Mouse (Mus musculus) cerebellum, postnatal 10 days (tissue): Measurements from ENCODE around the gene Pde11a.
A peak's percentile ranks its signal among the peaks of the same experiment; 100 is the strongest.

Experiments used
- DNase-seq, 2 experiments: peaks; one replicate each; pipeline ENCODE4 v3.0.0; 2021; ENCODE audit warnings: mixed read lengths in 2 of 2

Pde11a gene

DNA sequence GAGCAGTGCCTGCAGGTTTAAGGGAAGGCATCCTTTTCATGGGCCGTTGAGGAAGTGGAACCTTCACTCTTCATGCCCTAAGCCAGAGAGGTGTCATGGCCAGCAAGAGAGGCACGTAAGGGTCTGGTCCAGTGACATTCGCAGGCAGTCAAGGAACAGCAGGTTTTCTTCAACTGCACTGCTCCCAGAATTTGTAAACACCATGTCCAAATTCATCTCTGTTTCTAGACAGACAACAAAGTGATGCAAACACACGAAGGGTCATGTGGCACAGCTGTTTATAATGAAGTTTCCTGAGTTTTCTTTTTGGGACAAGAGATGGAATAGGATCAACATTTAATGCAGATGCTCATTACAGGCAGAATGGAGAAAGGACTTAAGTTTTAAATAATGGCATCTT lies 249.7 kb downstream of the Pde11a start:
- DNase-seq, result no peak

DNA sequence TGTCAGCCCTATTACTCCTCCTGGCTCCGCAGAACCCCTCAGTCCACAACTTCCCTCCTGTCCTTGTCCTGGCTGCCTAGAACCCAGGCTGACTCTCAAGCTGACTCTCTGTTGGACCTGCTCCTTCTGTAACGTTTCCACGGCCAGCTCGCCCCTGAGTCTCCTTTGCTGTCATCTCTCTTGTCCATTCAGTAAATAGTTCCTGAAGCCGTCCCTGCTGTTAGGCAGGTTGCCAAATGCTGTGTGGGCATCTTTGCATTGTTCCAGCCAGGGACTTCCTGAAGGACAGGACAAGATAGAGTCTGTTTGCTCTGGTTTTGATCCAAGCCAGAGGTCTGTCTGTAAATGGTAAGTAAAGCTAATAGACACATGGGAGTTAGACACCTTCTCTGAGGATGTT lies 250.2 kb downstream of the Pde11a start:
- DNase-seq, result peak; percentile 45 to 58

DNA sequence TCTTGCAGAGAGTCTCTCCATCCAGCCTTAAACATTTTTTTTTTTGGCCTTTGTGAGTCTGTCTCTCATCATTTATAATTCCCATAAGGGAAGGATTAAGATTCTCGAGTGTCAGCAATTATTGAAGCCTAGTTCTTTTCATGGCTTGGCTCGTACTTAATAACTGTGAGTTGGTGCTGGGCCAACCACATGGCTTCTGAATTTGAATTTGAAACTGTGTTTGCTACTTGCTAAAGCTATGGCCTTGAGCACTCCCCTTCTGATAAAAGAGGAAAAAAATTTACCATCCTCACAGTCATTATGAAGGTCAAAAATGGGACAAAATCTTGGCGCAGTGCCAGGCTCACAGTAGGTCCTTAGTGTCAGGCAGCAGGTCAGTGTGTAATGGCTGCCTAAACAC lies 251.4 kb downstream of the Pde11a start:
- DNase-seq, result peak; percentile 76 to 78

DNA sequence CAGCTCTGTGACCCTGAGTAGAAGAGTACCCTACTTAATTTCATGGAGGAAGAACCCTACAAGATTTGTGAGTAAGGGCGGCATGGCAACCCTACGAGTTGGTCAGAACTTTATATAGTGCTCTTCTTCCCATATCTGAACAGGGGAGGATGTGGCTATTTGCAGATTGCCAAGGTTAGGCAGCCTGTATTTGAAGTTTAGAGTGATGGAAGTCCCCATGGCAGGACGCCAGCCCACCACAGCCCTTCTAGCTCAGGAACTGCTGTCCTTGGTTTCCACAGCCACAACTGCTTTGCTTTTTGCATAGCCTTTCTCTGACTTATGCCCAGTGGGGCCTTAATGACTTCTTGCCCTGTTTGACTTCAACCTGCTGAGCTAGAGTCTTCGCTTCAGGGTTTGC lies 253.6 kb downstream of the Pde11a start:
- DNase-seq, result no peak

DNA sequence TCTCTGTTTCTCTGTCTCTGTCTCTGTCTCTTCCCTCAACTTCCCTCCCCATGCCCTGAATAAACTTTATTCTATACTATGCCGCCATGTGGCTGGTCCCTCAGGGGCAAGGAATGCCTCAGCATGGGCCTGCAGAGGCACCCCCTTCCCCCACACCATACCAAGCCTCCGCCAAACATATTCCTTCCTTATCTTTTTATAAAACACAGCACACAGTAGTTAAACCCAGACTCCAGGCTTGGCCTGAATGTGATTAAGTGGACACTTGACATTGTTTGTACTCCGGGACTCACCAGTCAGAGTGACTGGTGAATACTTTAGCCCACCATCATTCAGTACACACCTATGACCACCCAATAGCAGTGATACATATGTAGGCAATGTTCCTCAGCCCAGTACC lies 254.7 kb downstream of the Pde11a start:
- DNase-seq, result no peak

DNA sequence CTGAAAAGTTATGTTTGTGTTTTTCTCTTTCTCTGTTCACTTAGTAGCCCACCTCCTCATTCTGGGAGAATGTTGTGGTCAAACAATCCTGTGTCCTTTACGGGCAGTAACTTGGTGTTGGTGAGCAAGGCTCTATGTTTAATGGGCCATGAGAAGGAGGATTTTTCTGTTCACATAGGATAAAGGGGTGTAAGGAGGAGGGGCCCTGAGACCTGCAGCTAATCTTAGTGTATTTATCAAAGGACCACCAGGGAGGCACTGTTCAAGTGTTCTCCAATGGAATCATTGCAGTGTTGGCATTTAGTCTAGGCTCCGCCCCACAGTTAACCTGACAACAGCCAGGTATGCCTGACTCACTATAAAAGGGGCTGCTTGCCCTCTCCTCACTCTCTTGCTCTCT lies 255.2 kb downstream of the Pde11a start:
- no peak for DNase-seq

DNA sequence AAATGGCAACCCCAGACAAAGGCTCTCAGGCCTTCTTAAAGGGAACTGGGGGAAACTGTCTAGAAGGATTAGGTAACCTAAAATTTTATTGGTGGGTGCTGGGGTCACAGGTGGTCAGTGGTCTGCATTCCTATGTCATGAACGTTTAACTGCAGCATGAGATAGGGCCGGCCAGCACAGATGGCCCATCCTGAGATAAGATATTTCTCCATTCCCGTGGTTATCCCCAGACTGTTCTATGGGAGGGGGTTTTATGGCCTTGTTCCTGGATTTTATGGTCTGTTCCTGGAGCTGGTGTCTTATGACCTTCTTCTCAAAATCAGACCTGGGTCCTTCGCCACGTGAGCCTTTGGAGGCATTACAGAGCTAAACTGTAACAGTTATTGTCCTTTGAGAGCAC lies 256.6 kb downstream of the Pde11a start:
- no peak for DNase-seq

DNA sequence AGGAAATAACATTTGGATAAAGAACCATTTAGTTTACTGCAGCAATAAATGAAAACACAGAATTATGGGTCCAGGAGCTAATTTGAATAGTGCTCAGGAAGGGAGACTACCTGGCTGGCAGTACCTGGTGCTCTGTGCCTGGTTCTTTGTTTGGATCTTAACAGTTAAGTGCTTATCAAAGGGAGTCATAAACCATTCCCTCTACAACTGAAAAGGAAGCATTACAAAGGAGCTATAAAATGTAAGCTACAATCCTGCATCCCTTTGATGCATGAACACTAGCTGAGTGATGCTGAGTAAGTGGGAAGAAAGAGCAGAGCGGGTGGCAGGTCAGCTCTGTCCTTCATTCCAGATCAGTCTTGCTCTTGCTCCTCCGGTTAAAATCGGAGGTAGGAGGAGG lies 258.0 kb downstream of the Pde11a start:
- DNase-seq, result no peak

DNA sequence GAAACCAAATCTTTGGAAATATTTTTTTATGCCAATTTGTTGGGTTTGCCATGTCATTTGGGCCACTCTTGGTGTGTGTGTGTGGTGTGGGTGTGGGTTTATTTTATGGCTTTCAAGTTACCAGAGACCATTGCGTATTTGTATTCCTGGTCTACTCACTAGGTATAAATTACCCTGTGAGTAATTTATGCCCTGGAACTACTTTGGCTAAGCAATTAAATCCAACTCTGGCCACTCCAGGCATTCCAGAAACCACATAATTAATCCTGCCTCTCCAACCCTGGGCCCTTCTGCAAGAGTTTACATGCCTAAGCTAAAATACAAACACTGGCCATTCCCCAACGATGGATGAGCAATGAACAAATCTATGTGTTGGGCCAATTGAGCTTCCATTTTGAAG lies 261.7 kb downstream of the Pde11a start:
- DNase-seq, result no peak

DNA sequence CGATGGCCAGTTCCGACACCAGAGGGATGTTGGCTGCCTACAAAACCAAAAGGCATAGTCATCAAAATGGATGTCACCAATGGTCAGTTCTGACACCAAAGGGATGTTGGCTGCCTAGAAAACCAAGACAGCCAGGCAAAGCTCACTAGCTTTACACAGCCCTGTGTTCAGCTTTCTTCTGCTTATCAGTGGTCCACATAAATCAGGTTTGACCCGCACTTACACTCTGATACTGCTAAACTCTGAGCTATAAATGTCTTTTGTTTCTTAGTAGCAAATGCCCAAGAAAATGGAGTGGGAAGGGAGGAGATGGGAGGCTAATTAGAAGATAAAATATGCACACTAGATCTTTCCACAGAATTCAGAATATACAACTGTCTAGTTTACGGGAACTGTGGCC lies 262.5 kb downstream of the Pde11a start:
- no peak for DNase-seq

DNA sequence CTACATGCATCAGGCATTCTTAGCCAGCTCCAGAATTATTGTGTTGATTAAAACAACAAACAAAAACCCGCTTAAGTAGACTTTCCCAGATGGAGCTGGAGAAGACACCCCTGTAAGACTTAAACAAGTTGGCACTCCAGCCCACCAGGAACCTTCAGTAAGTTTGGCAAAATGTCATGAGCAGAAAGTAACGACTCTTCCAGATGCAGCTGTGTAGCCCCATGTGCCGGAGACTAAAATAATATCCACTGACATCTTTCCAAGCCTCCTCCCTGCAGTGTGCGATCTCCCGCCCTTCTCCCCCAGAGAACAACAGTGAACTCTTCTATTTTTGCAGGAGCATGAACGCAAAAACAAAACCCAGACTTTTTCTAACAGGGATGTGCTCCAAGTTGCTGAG lies 265.5 kb downstream of the Pde11a start:
- DNase-seq, result no peak

DNA sequence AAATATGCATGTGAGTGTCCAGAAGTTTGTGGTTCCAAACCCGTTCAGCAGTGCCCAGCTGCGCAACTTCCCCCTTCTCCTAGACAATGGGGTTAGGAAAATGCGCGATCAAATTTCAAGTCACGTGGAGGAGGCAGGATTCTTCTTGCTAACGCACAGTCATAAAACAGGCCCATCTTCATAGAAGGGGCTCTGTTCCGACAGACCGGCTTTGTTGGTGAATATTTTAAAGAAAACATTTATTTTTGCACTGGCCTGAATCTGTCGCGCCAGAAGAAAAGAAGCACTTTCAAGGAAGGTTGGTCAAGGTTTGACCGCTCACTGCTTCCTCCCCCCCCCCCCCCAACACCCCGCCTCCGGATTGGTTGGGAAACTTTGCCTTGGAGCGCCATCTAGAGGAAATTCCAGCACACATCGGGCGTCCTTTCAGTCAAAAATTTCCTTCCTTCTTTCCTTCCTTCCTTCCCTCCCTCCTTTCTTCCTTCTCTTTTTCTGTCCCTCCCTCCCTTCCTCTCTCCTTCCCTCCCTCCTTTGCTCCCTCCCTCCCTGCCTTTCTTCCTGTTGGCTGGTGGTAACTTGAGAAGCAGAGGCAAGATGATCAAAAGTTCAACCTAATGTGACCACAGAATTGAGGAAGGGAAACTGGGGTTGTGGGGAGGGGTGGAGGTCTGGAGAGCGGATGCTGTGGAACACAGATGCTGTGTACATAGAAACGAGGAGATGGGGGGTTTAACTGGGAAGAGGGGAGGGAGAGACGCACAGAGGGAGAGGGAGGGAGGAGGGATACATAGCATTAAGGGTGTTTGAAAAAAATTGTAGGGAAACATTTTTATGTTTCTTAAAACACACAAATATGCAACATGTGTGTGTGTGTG lies 267.9 kb downstream of the Pde11a start:
- DNase-seq, result peak; percentile 86 to 91

DNA sequence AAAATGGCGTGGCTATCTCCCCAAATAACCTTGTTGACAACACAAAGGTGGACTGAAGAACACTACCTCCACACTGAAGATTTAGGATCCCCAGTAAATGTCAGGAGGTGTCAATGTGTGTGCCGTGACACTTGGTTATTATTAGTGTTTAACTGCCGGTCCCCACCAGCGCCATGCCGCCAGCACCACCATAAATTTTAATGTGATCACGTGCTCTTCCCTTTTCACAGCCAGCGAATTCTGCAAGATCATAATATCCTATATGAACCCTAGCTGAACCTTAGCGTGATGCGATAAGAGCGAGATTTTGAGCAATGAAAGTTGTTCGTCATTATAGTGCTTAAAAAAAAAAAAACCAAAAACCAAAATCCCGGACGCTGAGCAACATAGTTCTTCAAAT lies 269.3 kb downstream of the Pde11a start:
- no peak for DNase-seq

DNA sequence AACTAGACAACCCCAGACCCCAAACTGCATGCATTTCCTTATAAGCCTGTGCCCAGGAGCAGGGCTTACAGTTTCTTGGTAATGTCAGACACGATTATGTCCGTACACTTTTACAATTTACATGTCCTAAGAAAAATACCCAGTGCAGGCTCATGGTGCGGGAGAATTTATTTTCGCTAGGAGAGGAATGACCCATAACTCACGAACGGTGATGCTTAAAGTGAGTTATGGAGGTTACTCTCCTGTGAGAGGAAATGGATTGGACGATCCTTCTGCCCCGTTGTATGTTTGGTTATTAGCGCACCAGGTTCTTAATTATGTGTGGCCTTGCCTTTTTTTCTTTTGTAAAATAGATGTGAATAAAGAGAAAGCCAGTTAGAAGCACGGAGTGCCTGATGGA lies 270.4 kb downstream of the Pde11a start:
- DNase-seq, result no peak

DNA sequence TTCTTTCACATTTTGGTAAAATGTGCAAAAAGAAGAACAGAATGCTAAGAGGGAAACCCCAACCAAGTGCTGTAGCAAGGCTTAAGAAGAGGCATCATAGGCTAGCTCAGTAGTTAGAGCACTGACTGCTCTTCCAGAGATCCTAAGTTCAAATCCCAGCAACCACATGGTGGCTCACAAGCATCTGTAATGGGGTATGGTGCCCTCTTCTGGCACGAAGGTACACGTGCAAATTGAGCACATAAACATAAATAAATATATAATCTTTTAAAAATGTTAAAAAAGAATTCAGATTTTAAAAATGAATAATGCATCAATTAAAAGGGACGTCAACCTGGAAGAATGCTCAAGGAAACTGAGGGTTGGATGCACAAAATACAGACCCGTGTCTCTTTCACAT lies 271.4 kb downstream of the Pde11a start:
- peak; percentile 58 to 60 for DNase-seq

DNA sequence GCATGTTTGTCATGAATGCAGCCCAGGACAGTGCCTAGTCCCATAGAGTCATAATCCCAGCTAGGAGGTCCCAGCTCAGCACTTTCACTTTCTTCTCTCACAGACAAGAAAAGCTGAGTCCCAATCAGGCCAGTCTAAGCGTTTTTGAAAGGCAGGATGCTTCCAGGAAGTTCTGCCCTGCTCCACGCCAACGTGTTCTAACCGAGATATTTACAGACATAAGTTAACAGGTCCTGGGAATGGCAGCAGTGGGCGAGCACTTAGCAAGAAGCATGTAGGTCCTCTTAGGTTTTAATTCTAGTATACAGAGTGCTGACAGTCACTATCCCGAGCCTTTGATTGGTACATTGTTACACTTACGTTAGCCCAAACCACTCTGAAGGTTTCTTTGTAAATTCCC lies 273.3 kb downstream of the Pde11a start:
- DNase-seq, result no peak

DNA sequence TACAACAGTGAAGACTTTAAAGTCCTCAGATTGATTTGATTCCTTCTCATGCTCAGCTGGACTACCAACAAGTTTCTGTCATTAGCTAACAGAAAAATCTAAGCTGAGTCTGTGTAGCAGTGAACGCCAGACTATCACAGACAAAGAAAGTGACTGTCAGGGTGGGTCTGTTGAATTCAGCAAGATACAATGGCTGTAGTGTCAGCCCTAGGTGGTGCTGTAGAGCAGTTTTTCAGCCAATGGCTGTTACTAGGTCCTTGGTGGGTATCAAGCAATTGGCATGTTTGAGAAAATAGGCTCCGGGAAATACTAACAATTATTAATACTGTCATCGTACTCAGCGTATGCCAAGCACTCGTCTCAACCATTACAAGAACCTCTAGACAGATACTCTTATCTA lies 274.5 kb downstream of the Pde11a start:
- DNase-seq, result peak; percentile 74 to 80

DNA sequence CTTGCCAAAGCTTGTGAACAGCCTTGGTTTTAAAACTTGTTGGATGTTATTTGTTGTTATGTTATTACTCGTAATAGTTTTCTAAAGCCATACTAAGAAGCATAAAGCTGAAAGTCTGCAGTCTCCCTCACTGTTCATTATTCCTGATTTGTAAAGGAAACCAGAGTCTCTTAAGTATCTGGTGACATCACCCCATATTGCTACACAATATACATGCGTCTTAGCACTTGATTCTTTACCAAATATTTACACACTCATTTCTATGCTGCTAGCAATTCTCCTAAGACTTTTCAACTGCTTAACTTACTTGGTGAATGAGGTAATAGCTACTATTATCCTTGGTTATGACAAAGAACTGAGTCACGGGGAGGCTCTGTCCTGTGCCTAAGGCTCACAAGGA lies 278.4 kb downstream of the Pde11a start:
- no peak for DNase-seq

DNA sequence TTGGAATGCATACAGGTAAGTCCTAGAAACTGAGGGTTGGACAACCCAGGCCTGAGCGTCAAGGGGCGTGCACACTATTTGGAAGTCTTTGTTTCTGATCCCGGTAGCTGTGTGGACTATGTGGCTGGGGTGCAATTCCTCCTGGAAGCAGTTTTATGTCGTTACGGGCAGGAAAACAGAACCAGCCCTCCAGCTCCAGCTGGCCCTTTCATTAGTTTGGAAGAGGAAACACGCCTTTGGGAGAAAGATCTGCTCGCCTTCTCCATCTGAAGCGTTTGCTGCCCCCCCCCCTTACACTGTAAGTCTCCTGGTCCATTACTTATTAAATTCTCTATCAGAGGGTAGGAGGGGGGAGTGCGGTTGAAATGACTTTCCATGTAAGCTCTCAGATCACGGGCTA lies 279.0 kb downstream of the Pde11a start:
- DNase-seq, result peak; percentile 20 to 29

DNA sequence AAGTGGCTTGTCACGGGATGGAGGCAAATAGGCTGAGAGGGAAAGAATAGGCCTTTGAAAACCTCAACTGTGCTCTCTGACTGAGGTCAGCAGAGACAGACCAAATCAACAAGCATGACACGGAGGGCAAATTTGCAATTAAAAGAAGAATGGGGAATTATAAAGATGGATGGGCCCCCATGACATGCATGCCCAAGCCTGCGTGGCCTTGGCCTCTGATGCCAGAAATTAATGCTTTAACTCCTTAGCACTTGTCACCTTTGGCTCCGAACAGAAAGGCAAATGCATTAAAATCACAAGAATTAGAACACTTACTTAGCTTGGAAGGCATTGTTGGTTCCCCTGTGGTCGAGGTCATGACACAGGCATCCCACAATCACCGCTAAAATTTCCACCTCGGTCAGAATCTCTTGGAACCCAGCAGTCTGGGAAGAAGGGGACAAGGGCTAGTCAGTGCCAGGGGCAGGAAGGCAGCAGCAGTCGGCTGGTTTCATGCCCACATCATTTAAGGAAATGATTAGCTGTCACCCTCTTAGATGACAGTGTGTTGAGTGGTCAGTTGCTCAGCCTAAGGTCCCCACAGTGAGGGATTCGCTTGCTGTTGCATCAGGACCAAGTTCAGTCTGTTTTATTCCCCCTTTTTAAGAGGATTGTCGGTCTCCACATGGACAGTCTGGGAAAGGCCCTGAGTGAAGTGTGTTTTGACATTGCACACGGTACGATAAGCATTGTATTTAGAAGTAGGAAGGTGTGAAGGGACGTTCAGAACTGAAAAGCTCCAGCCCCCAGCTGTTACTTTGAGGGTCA lies 279.7 kb downstream of the Pde11a start:
- peak in 1 of 2 experiments; percentile 22 for DNase-seq

DNA sequence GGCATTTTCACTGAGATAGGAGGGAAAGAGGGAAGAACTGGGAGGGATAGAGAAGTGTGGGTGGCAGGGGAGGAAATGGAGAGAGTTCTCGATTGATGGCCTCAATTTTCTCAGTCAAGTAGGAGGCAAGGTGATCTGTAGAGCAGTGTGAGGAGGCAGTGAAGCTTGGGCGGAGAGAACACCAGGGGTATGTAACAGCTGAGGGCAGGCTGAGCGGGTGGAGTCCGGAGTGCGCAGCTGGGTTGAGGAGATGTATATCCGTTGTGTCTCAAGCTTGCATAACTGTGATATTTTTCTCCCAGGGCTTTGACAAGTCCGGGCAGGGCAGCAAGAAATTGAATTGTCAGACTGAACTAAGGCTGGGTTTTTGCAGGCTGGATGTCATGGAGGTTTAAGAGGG lies 281.0 kb downstream of the Pde11a start:
- DNase-seq, result no peak

DNA sequence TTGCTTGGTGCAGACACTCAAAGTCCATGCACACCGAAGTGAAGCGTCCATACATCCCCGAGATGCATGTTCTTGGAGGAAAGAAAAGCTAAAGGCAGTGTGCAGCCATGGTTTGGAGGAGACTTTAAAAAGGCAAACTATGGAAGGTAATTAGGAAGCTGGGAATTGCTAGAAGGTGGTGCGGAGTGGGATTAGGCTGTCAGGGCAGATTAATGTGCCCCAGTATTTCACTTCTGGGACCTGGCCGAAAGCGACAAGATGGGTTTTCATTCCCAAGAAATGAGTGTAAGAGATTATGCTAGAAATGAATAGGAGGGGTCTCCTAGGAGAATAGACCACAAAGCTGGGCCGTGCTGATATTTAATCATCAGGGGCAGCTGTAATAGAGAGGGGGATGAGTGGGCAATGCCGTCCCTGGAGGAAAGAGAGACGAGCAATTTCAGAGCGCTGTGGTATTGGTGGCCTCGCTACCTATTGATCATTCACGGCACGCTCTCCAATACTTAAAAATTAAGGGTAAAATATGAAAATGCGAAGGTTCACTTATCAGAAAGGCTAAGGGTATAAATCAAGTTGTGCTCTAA lies 284.7 kb downstream of the Pde11a start:
- DNase-seq, result no peak

DNA sequence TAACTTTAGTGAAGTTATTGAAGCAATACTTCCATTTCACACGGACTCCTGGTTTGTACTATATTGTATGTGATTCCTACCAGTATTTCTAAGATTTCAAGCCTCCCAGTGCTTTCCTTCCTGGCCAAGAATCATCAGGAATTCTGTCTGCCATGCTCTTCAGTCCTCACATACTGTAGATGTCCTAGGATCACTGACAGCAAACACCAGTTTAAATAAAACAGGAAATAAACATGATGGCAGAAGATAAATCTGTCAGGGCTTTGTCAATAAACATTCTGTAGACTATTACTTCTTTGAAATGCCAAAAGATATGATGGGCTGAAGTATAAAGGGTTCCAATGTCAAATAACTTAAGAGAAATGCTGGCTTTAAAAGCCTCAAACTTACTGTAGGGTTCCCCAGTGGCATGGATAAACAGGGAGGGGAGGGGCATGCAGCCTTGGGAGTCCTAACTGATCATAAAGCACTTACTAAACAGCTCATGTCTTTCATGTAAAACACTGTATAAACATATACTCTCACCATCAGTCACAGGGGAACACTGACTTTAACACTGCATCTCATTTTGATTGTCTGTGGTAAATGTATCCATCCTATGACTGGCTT lies 285.6 kb downstream of the Pde11a start:
- DNase-seq, result no peak
